Mouse (Mus musculus) liver, embryonic 12.5 days (tissue): Measurements from ENCODE around the gene Kctd21. TPM values are rescaled to one million over a fixed set of nuclear protein-coding genes. Genes with fewer than 3 reads are reported as not detected.
A peak's percentile ranks its signal among the peaks of the same experiment; 100 is the strongest.

Experiments
- ATAC-seq: fragments of 200-750 bp; cut with Nextera tagmentation; 2 replicates; pipeline ENCODE4 v1.8.0; 2017; ENCODE audit warnings: moderate number of reproducible peaks, mild to moderate bottlenecking, moderate library complexity
- H3K27ac ChIP-seq: fragments of 300-500 bp; sonication (generic); 2 replicates; pipeline ENCODE4 v1.5.1; 2016; ENCODE audit warnings: mild to moderate bottlenecking
- H3K27me3 ChIP-seq: fragments of 300-500 bp; sonication (generic); replicated peaks from 2 replicates; pipeline ENCODE4 v1.6.1; 2016; ENCODE audit warnings: mild to moderate bottlenecking, moderate library complexity
- H3K36me3 ChIP-seq: fragments of 300-500 bp; sonication (generic); 2 replicates; pipeline ENCODE4 v1.6.1; 2016; ENCODE audit warnings: mild to moderate bottlenecking, moderate library complexity
- H3K4me1 ChIP-seq: fragments of 300-500 bp; sonication (generic); 2 replicates; pipeline ENCODE4 v1.6.1; 2016
- H3K4me2 ChIP-seq: fragments of 300-500 bp; sonication (generic); 2 replicates; pipeline ENCODE4 v1.6.1; 2016; ENCODE audit warnings: mild to moderate bottlenecking, moderate library complexity
- H3K4me3 ChIP-seq: fragments of 300-500 bp; sonication (generic); 2 replicates; pipeline ENCODE4 v1.5.1; 2016; ENCODE audit warnings: mild to moderate bottlenecking, moderate library complexity
- H3K9ac ChIP-seq: fragments of 300-500 bp; sonication (generic); 2 replicates; pipeline ENCODE4 v1.6.1; 2016; ENCODE audit warnings: mild to moderate bottlenecking, moderate library complexity
- H3K9me3 ChIP-seq: fragments of 300-500 bp; sonication (generic); replicated peaks from 2 replicates; pipeline ENCODE4 v1.6.1; 2016; ENCODE audit warnings: mild to moderate bottlenecking, moderate library complexity
- WGBS: fragments of 180-500 bp; shearing (Covaris S2); methylation state at CpG from one replicate; pipeline ENCODE4 v1.1.7; 2016; ENCODE audit not compliant: insufficient replicate concordance; 5-methylcytosine and 5-hydroxymethylcytosine counted together
- polyA plus RNA-seq: library from polyadenylated mRNA; unstranded; fragments of >200 nt; fragmentation: Nextera tagmentation; extraction: Ambion mirVana; gene quantifications from 2 replicates; pipeline ENCODE4 v1.2.1, GENCODE M21; 2016

Gene Kctd21
- polyA plus RNA-seq, 1 experiment from 2014 or later = 1.1 TPM

DNA sequence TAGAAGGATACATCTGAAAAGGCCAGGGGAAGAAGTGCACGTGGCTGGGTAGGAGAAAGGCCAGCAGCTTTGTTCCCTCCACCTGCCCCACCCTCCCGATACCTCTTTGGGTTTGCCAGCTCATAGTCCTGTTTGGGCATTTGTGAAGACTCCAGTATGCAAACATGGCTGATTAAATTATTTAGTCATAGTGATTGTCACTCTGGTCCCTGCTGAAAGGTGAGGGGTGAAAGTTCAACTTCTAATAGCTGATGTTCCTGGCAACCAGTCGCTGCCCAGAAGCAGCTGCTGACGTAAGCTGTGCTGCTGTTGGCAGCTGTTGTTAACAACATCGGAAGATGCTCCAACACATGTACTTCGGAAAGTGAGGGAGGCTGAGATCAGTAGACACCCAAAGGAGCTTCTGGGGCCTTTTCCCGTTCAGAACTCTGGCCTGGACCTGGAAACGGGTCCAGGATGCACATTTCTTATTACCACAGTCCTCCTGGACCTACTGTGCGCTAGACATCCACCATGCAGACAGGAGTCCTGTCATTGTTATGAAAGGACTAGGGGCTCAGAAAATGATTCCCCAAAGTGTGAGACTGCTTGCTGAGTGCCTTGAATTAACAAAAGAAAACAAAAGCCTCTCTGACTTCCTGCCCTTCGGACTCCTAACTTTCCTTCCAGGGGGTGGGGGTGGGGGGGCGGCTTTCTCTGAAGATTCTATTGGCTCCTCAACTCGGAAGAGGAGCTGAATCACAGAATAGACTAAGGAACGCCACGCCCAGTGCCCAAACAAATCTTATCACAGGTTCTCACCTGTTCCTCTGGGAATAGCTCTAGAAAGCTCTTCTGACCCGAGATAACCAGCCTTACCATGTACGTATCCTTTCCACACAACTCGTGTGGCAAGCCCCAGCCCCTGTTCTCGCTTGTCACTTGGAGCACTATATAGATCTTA is 9.1 kb downstream of the Kctd21 start:
- Histone ChIP-seq H3K9me3 (0 out of 2 replicates have a peak, but pooled peaks cover 5% of the 10 kb centered on the region), H3K27ac (no peak overlapping the region), H3K9ac (no peak overlapping the region), H3K27me3 (peaks cover 6% of the 10 kb centered on the region; the same call in 1 of the 2 replicates), H3K4me3 (no peak overlapping the region), H3K36me3 (no peaks in the 10 kb centered on the region), H3K4me2 (peak overlapping the region; percentile 6; the same call in 1 of the 2 replicates), H3K4me1 (peaks cover 24% of the 10 kb centered on the region)
- WGBS = 42% methylated on average over 18 of the region's 18 CpGs
- peak; percentile 62; the same call in 1 of the 2 replicates for ATAC-seq

GRCm38 (mm10) chr7:97342961-97343360 is 10.8 kb downstream of the Kctd21 start:
- H3K9me3 ChIP-seq = 0 out of 2 replicates have a peak, but pooled peaks cover 5% of the 10 kb centered on the region
- H3K27me3 ChIP-seq = peaks cover 9% of the 10 kb centered on the region
- ATAC-seq = no peak
- no peak overlapping the region for H3K9ac ChIP-seq
- H3K27ac ChIP-seq = no peak overlapping the region
- H3K36me3 ChIP-seq = no peaks in the 10 kb centered on the region
- H3K4me3 ChIP-seq = no peak overlapping the region
- H3K4me1 ChIP-seq = peaks cover 30% of the 10 kb centered on the region
- H3K4me2 ChIP-seq = no peak overlapping the region
- WGBS = 50% methylated on average over 2 of the region's 2 CpGs

DNA sequence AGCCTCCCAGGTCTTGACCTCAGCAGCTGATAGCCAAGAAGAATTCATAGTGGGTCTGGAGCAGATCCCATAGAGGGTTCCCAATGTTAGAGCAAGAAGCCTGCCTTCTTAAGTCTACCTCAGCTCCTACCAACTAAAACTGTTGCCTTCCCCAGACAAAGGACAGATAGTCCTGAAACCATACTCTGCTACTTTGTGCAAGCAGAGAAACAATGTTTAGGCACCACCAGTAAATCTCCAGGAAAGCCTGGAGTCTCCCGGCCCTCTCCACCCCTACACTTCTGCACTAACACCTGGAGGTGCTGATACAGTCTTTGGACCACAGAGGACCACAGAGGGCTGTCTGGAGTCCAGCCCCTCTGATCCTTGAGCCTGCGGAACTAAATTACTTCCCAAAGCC is 12.5 kb downstream of the Kctd21 start:
- Histone ChIP-seq H3K27me3 (peaks cover 15% of the 10 kb centered on the region), H3K27ac (no peak overlapping the region), H3K4me2 (no peak overlapping the region), H3K36me3 (no peaks in the 10 kb centered on the region), H3K9me3 (0 out of 2 replicates have a peak, but pooled peaks cover 5% of the 10 kb centered on the region), H3K9ac (no peak overlapping the region), H3K4me3 (no peak overlapping the region), H3K4me1 (peaks cover 30% of the 10 kb centered on the region)
- 73% methylated on average over 2 of the region's 2 CpGs for whole genome bisulfite sequencing
- ATAC-seq = no peak

GRCm38 (mm10) chr7:97345229-97345871 is 13.2 kb downstream of the Kctd21 start:
- Histone ChIP-seq H3K4me2 (no peak overlapping the region), H3K9me3 (0 out of 2 replicates have a peak, but pooled peaks cover 3% of the 10 kb centered on the region), H3K27ac (no peak overlapping the region), H3K9ac (no peak overlapping the region), H3K27me3 (peaks cover 15% of the 10 kb centered on the region), H3K4me1 (peaks cover 30% of the 10 kb centered on the region), H3K4me3 (no peak overlapping the region), H3K36me3 (no peaks in the 10 kb centered on the region)
- 61% methylated on average over 10 of the region's 10 CpGs for WGBS
- ATAC-seq = no peak

DNA sequence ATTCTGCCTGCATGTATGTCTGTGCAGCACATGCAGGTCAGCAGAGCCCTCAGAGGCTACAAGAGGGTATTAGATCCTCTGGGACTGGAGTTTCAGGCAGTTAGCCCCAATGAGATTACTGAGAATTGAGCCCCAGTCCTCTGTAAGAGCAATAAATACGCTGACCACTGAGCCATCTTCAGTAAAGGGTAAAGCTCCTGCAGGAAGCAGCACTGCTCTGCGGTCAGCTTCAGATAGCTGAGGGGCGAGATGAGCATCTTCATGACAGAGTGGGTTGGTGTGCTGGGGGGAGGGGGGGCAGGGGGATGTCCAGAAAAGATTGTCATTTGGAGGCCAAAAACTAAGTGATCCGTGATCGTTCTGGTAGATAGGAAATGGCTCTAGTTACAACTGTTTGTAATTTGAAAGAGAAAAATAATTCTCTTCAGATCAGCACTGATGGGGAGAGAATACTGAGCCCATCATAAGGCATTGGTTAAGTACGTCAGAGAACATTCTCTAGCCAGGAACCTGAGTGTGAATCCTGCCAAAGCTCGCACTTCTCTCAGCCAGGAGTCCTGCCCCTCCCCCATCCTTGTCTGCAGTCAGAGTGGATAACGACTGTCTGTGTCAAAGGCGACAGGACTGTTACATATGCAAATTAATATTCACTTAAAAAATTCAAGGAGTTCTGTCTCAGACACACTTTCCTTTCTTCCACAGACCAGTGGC is 14.1 kb downstream of the Kctd21 start:
- ATAC-seq = peak; percentile 48; the same call in 1 of the 2 replicates

GRCm38 (mm10) chr7:97346822-97347166 is 14.7 kb downstream of the Kctd21 start:
- peak overlapping the region; percentile 12 for H3K4me2 ChIP-seq
- no peaks in the 10 kb centered on the region for H3K9me3 ChIP-seq
- no peak overlapping the region for H3K9ac ChIP-seq
- peak; percentile 84 for ATAC-seq
- H3K4me1 ChIP-seq = peaks cover 23% of the 10 kb centered on the region
- no peak overlapping the region for H3K4me3 ChIP-seq
- no peak overlapping the region for H3K27ac ChIP-seq
- WGBS = 20% methylated on average over 4 of the region's 4 CpGs
- no peaks in the 10 kb centered on the region for H3K36me3 ChIP-seq
- peaks cover 15% of the 10 kb centered on the region for H3K27me3 ChIP-seq

More for the DNA sequence above, 14.1 kb downstream of the Kctd21 start:
- H3K4me3 ChIP-seq = no peak overlapping the region
- H3K27me3 ChIP-seq = peaks cover 15% of the 10 kb centered on the region
- no peaks in the 10 kb centered on the region for H3K9me3 ChIP-seq
- peak overlapping the region; percentile 12 for H3K4me2 ChIP-seq
- H3K9ac ChIP-seq = no peak overlapping the region
- H3K36me3 ChIP-seq = no peaks in the 10 kb centered on the region
- H3K4me1 ChIP-seq = peaks cover 28% of the 10 kb centered on the region
- WGBS = 39% methylated on average over 9 of the region's 9 CpGs
- no peak overlapping the region for H3K27ac ChIP-seq

- 86% methylated on average over 15 of the region's 15 CpGs for WGBS
- Histone ChIP-seq H3K36me3 (no peaks in the 10 kb centered on the region), H3K4me3 (no peak overlapping the region), H3K4me1 (peaks cover 18% of the 10 kb centered on the region), H3K9me3 (no peaks in the 10 kb centered on the region), H3K4me2 (no peak overlapping the region), H3K9ac (no peak overlapping the region), H3K27ac (no peak overlapping the region), H3K27me3 (peaks cover 15% of the 10 kb centered on the region)
- no peak for ATAC-seq
These were observed 15.3 kb downstream of the Kctd21 start for GRCm38 (mm10) chr7:97347464-97347863.

GRCm38 (mm10) chr7:97348318-97348717 is 16.2 kb downstream of the Kctd21 start:
- no peaks in the 10 kb centered on the region for H3K36me3 ChIP-seq
- no peak for ATAC-seq
- no peaks in the 10 kb centered on the region for H3K9me3 ChIP-seq
- H3K4me2 ChIP-seq = no peak overlapping the region
- H3K27me3 ChIP-seq = peaks cover 15% of the 10 kb centered on the region
- H3K4me3 ChIP-seq = no peak overlapping the region
- H3K4me1 ChIP-seq = peaks cover 18% of the 10 kb centered on the region
- no peak overlapping the region for H3K27ac ChIP-seq
- H3K9ac ChIP-seq = no peak overlapping the region
- 73% methylated on average over 3 of the region's 3 CpGs for WGBS

GRCm38 (mm10) chr7:97348836-97349235 is 16.7 kb downstream of the Kctd21 start:
- Histone ChIP-seq H3K4me1 (peaks cover 18% of the 10 kb centered on the region), H3K4me2 (no peak overlapping the region), H3K9ac (no peak overlapping the region), H3K9me3 (no peaks in the 10 kb centered on the region), H3K27ac (no peak overlapping the region), H3K4me3 (no peak overlapping the region), H3K36me3 (no peaks in the 10 kb centered on the region), H3K27me3 (peaks cover 15% of the 10 kb centered on the region)
- 67% methylated on average over 5 of the region's 5 CpGs for WGBS
- ATAC-seq = no peak

DNA sequence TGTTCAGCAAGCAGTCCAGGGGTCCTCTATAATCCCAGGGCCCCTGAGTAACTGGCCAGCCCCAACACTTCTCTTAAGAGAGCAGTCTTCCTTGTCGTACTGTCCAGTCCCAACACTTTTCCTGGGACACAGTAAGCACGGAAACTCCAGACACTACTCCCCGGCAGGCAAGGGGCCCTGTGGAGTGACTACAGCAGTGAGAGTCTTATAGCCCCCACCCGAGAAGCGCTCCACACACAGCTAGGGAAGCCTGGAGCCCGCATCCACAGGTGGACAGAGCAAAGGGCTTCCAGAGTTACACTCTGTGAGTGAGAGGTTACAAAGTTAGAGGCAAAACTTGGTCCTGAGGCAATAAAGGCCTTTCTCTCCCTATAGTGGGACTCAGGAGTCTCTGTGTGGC is 17.3 kb downstream of the Kctd21 start:
- H3K9me3 ChIP-seq = no peaks in the 10 kb centered on the region
- H3K27me3 ChIP-seq = peaks cover 18% of the 10 kb centered on the region
- H3K4me3 ChIP-seq = no peak overlapping the region
- no peak overlapping the region for H3K9ac ChIP-seq
- H3K4me2 ChIP-seq = no peak overlapping the region
- H3K27ac ChIP-seq = no peak overlapping the region
- H3K36me3 ChIP-seq = no peaks in the 10 kb centered on the region
- 78% methylated on average over 6 of the region's 6 CpGs for WGBS
- no peak for ATAC-seq
- H3K4me1 ChIP-seq = peaks cover 18% of the 10 kb centered on the region

GRCm38 (mm10) chr7:97350891-97351290 is 18.8 kb downstream of the Kctd21 start:
- Histone ChIP-seq H3K4me2 (no peak overlapping the region), H3K4me1 (peaks cover 20% of the 10 kb centered on the region), H3K27ac (no peak overlapping the region), H3K36me3 (no peaks in the 10 kb centered on the region), H3K27me3 (peaks cover 16% of the 10 kb centered on the region), H3K9me3 (no peaks in the 10 kb centered on the region), H3K9ac (no peak overlapping the region), H3K4me3 (no peak overlapping the region)
- ATAC-seq = no peak
- WGBS = 75% methylated on average over 5 of the region's 5 CpGs
